Mouse (Mus musculus) intestine, embryonic 16.5 days (tissue): ENCODE measurements around the gene Efcc1. TPM values are rescaled to one million over a fixed set of nuclear protein-coding genes. Genes with fewer than 3 reads are reported as not detected.

Experiments used
- ATAC-seq: fragments of 200-750 bp; cut with Nextera tagmentation; 2 replicates; pipeline ENCODE4 v1.8.0; 2017; ENCODE audit warnings: moderate TSS enrichment, moderate library complexity
- H3K27ac ChIP-seq: fragments of 300-500 bp; sonication (generic); 2 replicates; pipeline ENCODE4 v1.5.1; 2014; ENCODE audit warnings: mild to moderate bottlenecking, low read length
- H3K27me3 ChIP-seq: fragments of 300-500 bp; sonication (generic); replicated peaks from 2 replicates; pipeline ENCODE4 v1.6.1; 2014; ENCODE audit warnings: low read length, control low read depth, mixed read lengths; ENCODE audit not compliant: control insufficient read depth, insufficient read depth
- H3K36me3 ChIP-seq: fragments of 300-500 bp; sonication (generic); 2 replicates; pipeline ENCODE4 v1.6.1; 2014; ENCODE audit warnings: low read length, control low read depth; ENCODE audit not compliant: control insufficient read depth, insufficient read depth
- H3K4me1 ChIP-seq: fragments of 300-500 bp; sonication (generic); 2 replicates; pipeline ENCODE4 v1.6.1; 2014; ENCODE audit warnings: low read length, control low read depth, mixed read lengths; ENCODE audit not compliant: control insufficient read depth, insufficient read depth
- H3K4me2 ChIP-seq: fragments of 300-500 bp; sonication (generic); 2 replicates; pipeline ENCODE4 v1.6.1; 2014; ENCODE audit warnings: low read depth, low read length, control low read depth
- H3K4me3 ChIP-seq: fragments of 300-500 bp; sonication (generic); 2 replicates; pipeline ENCODE4 v1.5.1; 2014; ENCODE audit warnings: mild to moderate bottlenecking, low read length
- H3K9ac ChIP-seq: fragments of 300-500 bp; sonication (generic); 2 replicates; pipeline ENCODE4 v1.6.1; 2014; ENCODE audit warnings: low read depth, low read length
- H3K9me3 ChIP-seq: fragments of 300-500 bp; sonication (generic); 2 replicates; pipeline ENCODE4 v1.6.1; 2016; ENCODE audit warnings: low read length, control low read depth; ENCODE audit not compliant: control insufficient read depth
- WGBS: fragments of 180-500 bp; shearing (Covaris S2); extraction: QIAGEN DNeasy Blood & Tissue Kit; methylation state at CpG from one replicate; pipeline ENCODE4 v1.1.7; 2014; 5-methylcytosine and 5-hydroxymethylcytosine counted together
- polyA plus RNA-seq: library from polyadenylated mRNA; unstranded; fragments of >200 nt; fragmentation: Nextera tagmentation; extraction: Ambion mirVana; gene quantifications from 2 replicates; pipeline ENCODE4 v1.2.1, GENCODE M21; 2015

Efcc1 gene
- polyA plus RNA-seq, 1 experiment from 2014 or later: 0.73 TPM

DNA sequence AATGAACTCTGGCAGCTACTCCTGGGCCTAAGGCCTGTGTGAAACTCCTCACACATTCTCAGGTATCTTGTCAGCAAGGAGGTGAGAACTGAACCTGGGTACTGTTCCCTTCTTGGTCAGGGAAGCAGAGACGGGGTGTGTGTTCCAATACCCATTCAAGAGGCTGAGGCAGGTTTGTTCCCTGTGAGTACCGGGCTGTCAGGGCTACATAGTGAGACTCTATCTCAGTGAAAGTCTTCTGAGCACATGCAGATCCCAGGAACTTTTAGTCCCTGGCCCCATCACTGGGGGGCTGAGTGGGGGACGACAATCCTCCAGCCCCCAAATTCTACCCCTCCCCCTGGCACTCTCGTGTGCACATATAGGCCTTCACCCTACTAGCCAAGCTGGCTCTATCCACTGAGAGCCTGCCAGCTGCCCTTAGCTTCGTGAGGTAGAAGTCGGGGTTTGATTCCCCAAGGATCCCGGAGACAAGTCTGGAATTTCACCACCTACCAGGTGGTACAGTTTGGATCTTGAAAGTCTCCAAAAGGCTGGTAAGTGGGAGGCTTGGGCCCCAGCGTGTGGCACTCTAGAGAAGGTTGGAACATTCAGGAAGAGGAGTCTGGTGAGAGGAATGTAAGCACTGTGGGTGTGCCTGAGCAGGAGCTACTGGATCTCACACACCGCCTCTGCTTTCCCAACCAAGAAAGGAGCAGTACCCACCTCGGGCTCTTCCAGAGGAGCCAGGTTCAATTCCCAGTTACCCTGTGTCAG, 50.1 kb downstream of the Efcc1 start:
- 84% methylated on average over 10 of the region's 10 CpGs for WGBS
- Histone ChIP-seq H3K4me2 (no peak overlapping the region), H3K9me3 (no peaks in the 10 kb centered on the region), H3K27me3 (no peaks in the 10 kb centered on the region), H3K4me1 (peaks cover 17% of the 10 kb centered on the region), H3K36me3 (no peaks in the 10 kb centered on the region), H3K27ac (no peak overlapping the region), H3K9ac (no peak overlapping the region), H3K4me3 (no peak overlapping the region)
- ATAC-seq: no peak

DNA sequence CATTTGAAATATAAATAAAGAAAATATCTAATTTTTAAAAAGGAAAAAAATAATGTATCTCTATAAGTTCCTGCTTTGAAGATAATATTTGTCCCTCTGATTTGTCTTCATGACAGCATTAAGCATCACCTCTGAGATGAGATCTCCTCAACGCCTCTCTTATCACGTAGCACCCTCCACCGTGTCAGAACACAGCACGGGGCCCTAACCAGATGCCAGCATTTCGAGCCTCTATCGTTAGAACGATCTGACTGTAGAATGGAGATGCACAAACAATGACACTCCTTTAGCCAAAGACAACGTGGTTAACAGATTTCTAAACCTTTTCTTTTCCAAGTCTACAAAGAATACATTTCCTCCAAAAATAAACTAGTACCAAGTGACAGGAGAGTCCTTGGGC, 53.4 kb downstream of the Efcc1 start:
- Histone ChIP-seq H3K4me2 (no peak overlapping the region), H3K9ac (no peak overlapping the region), H3K36me3 (no peaks in the 10 kb centered on the region), H3K9me3 (no peaks in the 10 kb centered on the region), H3K27me3 (no peaks in the 10 kb centered on the region), H3K4me3 (no peak overlapping the region), H3K27ac (no peak overlapping the region), H3K4me1 (peaks cover 16% of the 10 kb centered on the region)
- WGBS: 81% methylated on average over 8 of the region's 8 CpGs
- ATAC-seq: no peak

DNA sequence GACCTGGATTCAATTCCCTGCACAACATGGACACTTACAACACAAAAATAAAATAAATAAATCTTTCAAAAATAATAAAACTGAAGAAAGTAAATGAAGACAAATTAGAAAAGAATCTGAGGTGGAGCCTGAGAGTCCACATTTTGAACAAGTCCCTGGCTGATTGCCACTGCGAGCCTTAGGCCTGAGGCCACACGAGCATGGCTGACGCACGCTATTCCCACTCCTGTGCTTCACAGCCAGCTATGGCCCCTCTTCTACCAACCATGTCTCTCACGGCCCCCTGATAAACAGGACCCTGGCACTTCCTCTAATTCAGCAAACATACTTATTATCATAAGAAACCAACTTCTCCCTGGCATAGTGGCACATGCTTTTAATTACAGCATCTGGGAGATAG, 56.0 kb downstream of the Efcc1 start:
- Histone ChIP-seq H3K4me2 (no peak overlapping the region), H3K27me3 (no peaks in the 10 kb centered on the region), H3K9me3 (no peaks in the 10 kb centered on the region), H3K36me3 (no peaks in the 10 kb centered on the region), H3K4me3 (no peak overlapping the region), H3K9ac (no peak overlapping the region), H3K4me1 (peaks cover 29% of the 10 kb centered on the region), H3K27ac (no peak overlapping the region)
- no peak for ATAC-seq
- 86% methylated on average over 5 of the region's 5 CpGs for WGBS

DNA sequence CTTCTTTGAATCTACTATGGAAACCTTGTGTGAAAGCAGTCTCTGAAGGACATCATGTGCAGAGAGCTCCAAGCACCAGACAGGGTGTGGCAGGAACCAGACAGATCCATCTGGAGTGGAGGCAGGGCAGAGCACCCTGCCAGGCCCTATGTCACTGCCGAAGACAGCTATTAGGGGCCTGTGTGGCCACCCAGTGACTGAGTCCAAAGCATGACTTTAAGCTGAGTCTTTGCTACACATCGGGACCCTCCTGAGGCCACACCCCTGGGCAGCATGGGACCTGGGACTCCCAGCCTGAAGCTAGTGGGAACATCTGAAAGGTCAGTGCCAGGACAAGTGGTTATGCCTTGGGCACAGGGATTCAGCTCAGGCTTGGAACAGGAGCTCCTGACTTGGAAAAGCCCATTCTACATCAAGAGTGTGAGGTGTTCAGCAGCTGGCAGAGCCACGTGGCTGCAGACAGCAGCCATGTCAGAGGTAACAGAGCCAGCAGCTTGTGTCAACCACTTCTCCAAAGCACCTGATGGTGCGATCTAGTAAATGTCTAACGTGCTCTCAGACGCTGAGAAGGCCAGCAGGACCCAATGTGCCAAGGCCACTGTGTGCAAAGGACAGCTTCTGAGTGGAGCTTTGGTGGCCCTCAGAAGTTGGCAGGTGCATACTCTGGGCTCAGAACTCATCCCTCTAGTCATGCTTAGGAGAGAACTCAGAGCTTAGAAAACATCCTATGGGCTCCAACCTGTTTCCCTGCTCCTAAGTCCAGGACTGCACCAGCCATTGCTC, 56.6 kb downstream of the Efcc1 start:
- no peak for ATAC-seq
- 79% methylated on average over 6 of the region's 6 CpGs for WGBS
- H3K4me2 ChIP-seq: no peak overlapping the region
- no peaks in the 10 kb centered on the region for H3K36me3 ChIP-seq
- H3K27me3 ChIP-seq: no peaks in the 10 kb centered on the region
- H3K4me1 ChIP-seq: peaks cover 29% of the 10 kb centered on the region
- peak overlapping the region; percentile 7; the same call in 1 of the 2 replicates for H3K27ac ChIP-seq
- no peak overlapping the region for H3K4me3 ChIP-seq
- H3K9ac ChIP-seq: no peak overlapping the region
- no peaks in the 10 kb centered on the region for H3K9me3 ChIP-seq

DNA sequence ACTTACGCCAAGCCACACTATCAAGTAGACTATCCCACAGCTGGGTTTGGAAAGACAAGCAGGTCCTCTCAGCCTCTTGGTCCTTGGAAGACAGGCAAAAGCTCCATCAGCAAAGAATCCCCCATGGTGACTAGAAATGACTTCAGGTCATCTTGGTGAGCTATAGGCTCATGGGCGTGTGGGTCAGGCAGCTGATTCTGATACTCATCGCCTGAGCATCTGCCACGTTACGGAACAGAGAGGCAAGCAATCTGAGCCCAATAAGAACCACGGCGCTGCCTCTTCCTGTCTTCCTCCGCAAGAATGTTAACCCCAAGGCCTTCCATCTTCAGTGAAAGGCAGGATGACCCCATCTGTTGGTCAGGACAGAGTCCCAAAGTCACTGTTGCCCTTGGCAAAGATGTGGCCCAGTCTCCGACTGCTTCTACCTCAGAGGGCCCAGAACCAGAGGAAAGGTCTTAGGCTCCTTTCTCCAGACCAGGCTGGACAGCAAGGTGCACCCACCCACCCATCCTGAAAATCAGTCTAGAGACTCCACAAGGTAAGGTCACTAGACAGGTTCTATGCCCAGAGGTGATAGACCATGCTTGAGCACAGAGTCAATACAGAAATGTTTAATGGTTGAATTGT, 57.7 kb downstream of the Efcc1 start:
- Histone ChIP-seq H3K4me3 (no peak overlapping the region), H3K27ac (peak overlapping the region; percentile 92), H3K36me3 (no peaks in the 10 kb centered on the region), H3K27me3 (no peaks in the 10 kb centered on the region), H3K9ac (0 out of 2 replicates have a peak overlapping the region, but pooled peaks have one; percentile 49), H3K4me2 (no peak overlapping the region), H3K4me1 (peaks cover 29% of the 10 kb centered on the region), H3K9me3 (no peaks in the 10 kb centered on the region)
- ATAC-seq: no peak
- WGBS: 92% methylated on average over 9 of the region's 9 CpGs

DNA sequence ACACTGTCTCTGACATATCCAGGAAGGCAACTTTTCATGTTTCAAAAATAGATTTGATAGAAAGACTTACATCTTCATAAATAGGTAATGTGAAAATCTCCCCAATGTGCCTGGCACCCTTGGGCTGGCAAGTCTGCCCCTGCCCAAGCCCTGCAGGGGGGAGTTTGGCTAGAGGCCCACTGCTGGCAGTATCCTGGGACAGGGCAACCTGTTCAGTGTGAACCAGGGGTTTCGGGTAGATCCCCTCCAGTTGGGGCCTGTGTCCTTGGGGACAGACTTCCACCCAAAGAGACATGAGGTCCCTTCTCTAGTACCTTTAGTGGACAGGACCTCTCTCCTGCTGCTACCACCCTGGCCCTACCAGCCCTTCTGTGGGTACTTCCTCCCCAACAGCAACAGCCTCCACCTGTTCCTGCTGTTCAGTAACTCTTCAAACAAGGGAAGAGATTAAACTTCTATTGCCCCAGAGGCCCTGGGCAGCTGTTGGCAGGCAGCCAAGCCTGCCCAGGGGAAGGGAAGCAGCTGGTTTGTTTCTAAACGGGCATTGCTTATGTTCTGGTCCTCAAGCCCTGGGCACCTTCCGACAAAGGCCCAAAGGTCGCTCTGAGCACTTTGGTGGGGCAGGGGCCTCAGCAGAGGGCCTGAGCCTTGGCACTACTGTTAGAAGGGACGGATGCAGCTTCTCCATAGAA, 58.4 kb downstream of the Efcc1 start:
- H3K4me1 ChIP-seq: peaks cover 29% of the 10 kb centered on the region
- peak overlapping the region; percentile 7 for H3K4me2 ChIP-seq
- no peaks in the 10 kb centered on the region for H3K9me3 ChIP-seq
- peak overlapping the region; percentile 92 for H3K27ac ChIP-seq
- no peaks in the 10 kb centered on the region for H3K27me3 ChIP-seq
- 32% methylated on average over 5 of the region's 5 CpGs for WGBS
- H3K9ac ChIP-seq: peak overlapping the region; percentile 54
- no peak overlapping the region for H3K4me3 ChIP-seq
- H3K36me3 ChIP-seq: no peaks in the 10 kb centered on the region
- peak; percentile 84 for ATAC-seq

DNA sequence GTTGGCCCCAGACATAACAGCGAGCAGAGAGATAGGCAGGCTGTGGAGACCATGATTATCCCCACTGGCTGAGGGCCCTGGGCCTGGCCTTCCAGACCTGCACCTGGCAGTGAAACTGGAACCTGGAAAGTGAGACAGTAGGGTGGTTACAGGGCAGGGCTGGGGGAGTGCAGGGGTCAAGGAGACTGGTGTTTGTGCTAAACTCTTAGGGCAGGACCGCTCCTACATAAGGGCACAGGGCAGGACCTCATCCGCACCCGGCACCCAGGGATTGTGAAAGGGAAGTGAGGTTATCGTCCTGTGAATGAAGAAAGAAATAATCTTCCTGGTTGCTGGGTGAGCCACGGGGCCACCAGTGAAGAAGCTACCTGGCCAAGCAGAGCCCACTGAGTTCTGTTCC, 59.1 kb downstream of the Efcc1 start:
- Histone ChIP-seq H3K27ac (peak overlapping the region; percentile 92), H3K4me2 (peak overlapping the region; percentile 7), H3K27me3 (no peaks in the 10 kb centered on the region), H3K4me3 (no peak overlapping the region), H3K9me3 (no peaks in the 10 kb centered on the region), H3K36me3 (no peaks in the 10 kb centered on the region), H3K9ac (peak overlapping the region; percentile 54), H3K4me1 (peaks cover 29% of the 10 kb centered on the region)
- ATAC-seq: peak; percentile 38
- 68% methylated on average over 6 of the region's 6 CpGs for WGBS

DNA sequence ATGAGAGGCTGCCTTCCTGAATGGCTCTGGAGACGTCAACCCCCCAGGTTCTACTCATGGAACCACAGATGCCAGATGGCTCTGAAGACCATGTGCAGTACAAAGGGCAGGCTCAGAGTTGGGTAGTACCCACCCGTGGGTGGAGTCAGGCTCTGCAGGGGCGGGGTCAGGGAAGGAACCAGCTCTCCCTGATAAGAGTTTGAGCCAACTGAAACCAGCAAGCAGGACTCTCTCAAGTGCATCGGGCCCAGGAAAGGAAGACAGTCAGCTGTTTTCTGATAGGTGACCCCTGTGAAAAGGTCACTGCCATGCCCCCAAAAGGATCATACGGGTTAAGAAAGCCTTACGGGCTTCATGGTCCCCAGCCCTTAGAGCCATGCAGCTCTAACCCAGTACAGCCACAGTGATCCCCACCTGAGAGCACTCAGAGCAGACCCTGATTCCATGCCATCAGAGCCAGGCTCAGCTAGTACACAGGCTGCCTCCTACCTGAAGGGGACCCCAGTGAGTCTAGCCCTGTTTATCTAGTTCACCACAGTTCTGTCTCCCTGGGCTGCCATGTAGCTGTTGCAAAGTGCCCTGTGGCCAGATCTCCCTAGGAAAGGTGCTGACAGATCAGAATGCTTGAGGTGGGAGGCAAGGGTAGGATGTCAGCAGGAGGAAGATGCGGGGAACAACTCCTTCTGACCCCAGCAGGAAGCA, 60.3 kb downstream of the Efcc1 start:
- Histone ChIP-seq H3K4me3 (no peak overlapping the region), H3K27me3 (no peaks in the 10 kb centered on the region), H3K4me1 (peaks cover 29% of the 10 kb centered on the region), H3K36me3 (no peaks in the 10 kb centered on the region), H3K27ac (peak overlapping the region; percentile 92), H3K9me3 (no peaks in the 10 kb centered on the region), H3K4me2 (no peak overlapping the region), H3K9ac (peak overlapping the region; percentile 38; the same call in 1 of the 2 replicates)
- 63% methylated on average over 7 of the region's 7 CpGs for WGBS
- ATAC-seq: peak; percentile 73
